Mouse (Mus musculus) gastrocnemius, postnatal 4 days (tissue): ENCODE results near the gene Olfr323. TPM values are rescaled to one million over a fixed set of nuclear protein-coding genes. Genes with fewer than 3 reads are reported as not detected.

Experiments used
- DNase-seq, 2 experiments: peaks; one replicate each; pipeline ENCODE4 v3.0.0; 2021 to 2022; ENCODE audit warnings: low spot score in 2 of 2, mixed read lengths in 2 of 2
- total RNA-seq, 2 experiments: library from RNA; stranded (reverse); gene quantifications; 2 replicates each; pipeline ENCODE4 v1.2.3; 2021

Gene Olfr323
- total RNA-seq, 2 experiments from 2014 or later: not detected

DNA sequence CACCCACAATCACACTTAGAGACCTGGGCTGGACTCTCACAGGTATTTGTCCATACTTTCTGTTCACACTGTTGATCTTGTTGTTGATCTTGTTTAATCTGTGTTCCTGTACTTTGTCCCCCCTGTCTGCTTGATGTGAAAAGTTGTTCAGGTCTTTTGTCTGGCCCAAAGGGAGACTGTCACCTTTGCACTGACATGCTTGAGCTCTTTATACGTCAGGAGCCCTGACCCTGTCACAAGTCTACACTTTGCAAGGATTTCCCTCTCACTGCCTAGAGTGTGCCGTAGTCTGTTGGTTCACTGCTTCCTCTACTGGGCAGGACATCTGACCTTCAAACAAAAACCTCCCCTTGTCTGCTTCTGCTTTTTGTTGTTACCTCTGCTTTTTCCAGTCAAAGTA, 25.6 kb downstream of the Olfr323 start:
- DNase-seq: no peak

DNA sequence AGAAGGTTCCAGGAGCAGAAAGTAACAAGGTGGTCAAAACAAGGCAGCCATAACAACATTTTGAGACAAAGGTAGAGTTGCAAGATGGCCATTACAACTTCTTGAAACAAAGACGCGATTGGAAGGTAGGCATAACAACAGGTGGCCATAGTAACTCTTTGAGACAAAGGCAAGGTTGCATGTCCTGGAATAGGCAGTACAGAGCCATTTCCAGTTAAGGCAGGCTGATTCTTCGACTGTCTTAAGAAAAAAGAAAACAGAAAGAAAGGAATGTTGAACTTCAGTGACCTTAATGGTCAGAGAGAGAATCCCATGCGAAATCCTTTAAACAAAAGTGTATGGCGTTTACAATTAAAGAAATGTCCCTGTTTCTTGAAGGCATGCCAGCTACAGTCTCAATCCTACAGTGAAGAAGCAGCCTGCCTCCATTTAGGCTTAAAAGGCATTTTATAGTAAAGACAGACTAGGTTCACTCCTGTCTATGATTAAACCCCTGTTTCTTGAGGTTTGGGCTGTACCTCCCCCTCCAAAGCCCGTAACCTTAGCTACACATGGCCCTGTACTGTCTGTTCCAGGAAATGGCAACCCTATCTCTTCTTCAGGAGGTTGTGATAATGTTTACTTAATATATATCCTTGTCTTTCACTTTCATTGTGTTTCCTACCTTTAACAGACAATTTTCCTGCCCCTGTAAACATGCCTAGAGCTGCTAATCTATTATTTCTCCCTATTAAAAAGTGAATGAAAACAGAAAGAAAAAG, 27.3 kb downstream of the Olfr323 start:
- DNase-seq: no peak

DNA sequence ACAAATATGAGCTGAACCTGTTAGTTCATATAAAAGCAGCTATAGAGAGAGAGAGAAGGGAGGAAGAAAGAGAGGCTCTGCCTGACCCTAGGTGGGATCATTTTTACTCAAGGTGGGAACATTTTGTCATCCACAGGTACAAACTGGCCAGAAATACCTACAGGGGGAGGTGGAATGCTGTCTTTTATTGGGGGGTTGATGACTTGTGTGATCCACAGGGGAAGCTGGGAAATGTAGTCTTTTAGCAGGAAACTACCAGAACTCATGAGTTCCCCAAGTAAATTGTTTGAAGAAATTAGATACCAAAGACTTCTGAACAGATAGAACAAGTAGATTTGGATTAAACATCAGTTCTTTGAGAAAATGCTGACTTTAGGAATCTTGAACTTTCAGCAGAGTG, 28.2 kb downstream of the Olfr323 start:
- no peak for DNase-seq

DNA sequence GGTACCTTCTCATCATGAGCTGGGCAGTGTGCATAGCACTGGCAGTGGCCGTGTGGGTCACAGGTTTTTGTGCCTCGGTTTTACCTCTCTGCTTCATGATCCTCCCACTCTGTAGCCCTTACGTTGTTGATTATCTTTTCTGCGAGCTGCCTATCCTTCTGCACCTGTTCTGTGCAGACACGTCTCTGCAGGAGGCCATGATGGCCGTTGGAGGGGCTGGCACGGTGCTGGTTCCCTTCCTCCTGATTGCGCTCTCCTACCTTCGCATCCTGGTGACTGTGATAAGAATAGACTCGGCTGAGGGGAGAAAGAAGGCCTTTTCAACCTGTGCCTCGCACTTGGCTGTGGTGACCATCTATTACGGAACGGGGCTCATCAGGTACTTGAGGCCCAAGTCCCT, 32.5 kb downstream of the Olfr323 start:
- DNase-seq: no peak

DNA sequence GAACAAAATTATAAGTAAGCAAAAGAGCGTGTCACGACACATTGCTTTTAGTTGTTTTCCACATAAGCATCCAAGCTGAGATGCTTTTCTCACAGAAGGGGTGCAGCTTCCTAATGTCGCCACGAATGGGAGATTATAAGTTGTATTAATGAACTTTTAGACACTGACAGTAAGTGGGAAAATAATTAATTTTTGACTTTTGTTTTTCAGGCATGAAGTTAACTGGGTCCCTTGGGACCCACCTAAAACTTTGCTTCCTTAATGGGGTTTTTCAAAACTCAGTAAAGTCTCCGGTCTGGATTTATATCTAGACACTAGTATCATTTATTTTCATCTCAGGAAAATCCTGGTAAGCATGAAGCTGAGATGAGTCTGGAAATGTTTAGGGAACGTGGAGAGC, 35.5 kb downstream of the Olfr323 start, which contains the start of gene Olfr324:
TSS of gene Olfr324 (plus strand) at position 301 of the 400 bp plus-strand sequence.
- DNase-seq: no peak

DNA sequence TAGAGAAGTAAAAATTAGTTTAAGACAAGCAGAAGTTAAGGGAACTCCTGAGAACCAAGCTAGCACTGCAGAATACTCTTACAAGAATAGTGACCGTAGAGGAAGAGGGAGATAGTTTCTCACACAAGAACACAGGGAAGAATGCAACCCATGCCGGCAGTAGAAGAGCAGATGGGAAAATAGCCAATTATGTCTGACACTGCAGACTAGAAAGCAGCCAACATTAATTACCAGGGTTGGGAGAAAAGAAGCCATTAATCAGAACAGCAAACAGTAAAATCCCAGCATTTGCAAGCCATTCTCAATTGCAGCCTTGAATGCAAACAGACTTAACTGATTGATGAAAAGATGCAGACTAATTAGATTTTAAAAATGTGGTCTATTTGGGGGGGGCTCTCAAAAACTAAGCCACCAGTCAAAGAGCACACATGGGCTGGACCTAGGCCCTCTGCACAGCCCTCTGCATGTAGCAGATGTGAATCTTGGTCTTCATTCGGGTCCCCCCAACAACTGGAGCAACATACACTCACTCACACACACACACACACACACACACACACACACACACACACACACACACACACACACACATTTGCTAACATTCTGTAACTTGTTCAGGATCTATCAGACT, 41.6 kb downstream of the Olfr323 start:
- DNase-seq: no peak

DNA sequence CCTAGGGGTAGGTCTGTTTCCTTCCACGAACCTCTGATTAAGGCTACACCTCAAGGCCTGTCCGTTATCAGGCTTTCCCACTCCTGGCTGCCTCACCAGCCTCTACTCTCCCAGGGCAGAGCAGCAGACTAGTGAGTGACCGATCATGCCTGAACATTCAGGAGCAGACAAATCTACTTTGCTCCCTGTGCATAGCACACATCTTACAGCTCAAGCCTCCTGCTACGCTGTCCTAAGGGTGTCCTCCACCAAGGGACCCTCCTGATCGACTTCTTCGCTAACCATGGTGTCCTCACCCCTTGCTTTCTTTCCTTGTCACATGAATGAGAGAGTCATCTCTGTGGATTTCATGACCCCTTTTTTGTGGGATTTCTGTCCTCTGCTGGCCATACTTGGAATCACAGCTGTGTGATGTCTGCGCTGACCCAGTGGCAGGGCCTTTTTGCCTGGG, 42.4 kb downstream of the Olfr323 start:
- DNase-seq: peak in 1 of 2 experiments; percentile 42

DNA sequence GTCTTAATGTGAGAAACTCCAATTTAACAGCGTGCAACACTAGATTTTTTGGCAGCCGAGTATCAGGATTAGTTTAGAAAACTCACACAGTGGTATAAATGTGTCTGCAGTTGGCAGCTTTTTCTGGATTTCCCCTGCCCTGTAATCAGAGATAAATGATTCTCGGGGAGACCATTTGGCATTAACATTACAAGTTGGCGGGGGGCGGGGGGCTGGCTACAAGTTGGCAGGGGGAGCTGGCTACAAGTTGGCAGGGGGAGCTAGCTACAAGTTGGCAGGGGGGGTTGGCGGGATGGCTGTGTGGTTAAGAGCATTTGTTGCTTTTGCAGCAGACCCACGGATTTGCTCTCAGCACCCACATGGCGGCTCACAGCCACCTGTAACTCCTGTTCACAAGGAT, 51.7 kb downstream of the Olfr323 start:
- DNase-seq: no peak

DNA sequence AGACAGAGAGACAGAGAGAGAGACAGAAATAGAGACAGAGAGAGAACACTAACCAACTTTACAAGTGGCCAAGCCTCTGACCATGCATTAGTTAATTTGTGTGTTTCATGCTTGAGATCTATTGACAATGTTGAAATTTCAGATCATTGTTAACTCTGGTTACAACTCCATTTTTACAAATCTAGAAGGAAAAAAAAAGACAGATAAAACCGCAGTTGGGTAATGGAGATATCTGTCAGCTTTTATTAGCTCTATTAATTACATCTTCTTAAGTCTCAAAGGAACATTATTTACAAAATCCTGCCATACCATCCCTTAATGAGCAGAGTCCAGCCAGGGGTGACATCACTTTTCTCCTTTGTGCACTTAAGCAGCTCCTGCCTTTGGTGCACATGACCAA, 52.9 kb downstream of the Olfr323 start, which contains the start of gene Olfr325:
TSS of gene Olfr325 (plus strand) at position 301 of the 400 bp plus-strand sequence.
- no peak for DNase-seq

Other genes starting within 250 kb of the Olfr323 start
- not detected for gene 1810065E05Rik, start 209.4 kb downstream of the Olfr323 start, total RNA-seq
- gene Gm12253, start 197.9 kb downstream of the Olfr323 start, total RNA-seq: not detected
- not detected for gene Lypd9, start 177.6 kb downstream of the Olfr323 start, total RNA-seq
- not detected for gene Olfr30, start 168.2 kb downstream of the Olfr323 start, total RNA-seq
- not detected for gene Olfr332, start 137.9 kb downstream of the Olfr323 start, total RNA-seq
- not detected for gene Olfr331, start 127.9 kb downstream of the Olfr323 start, total RNA-seq
- not detected for gene Olfr330, start 95.7 kb downstream of the Olfr323 start, total RNA-seq
- not detected for gene Olfr329-ps, start 84.1 kb downstream of the Olfr323 start, total RNA-seq
- not detected for gene Olfr328, start 74.9 kb downstream of the Olfr323 start, total RNA-seq
- gene Olfr224, start 59.9 kb downstream of the Olfr323 start, total RNA-seq: not detected
- gene Olfr325, start 52.8 kb downstream of the Olfr323 start, total RNA-seq: not detected
- gene Olfr324, start 35.4 kb downstream of the Olfr323 start, total RNA-seq: not detected
- gene 2210407C18Rik, start 14.4 kb downstream of the Olfr323 start, total RNA-seq: not detected
- gene Trim58, start 10.0 kb upstream of the Olfr323 start, total RNA-seq: under 1 TPM in 1 of 2 experiments, not detected in 1; 0.13 TPM
- gene Olfr322, start 28.3 kb upstream of the Olfr323 start, total RNA-seq: not detected
- gene Olfr320, start 50.6 kb upstream of the Olfr323 start, total RNA-seq: not detected
- gene Olfr319, start 68.7 kb upstream of the Olfr323 start, total RNA-seq: not detected
- gene Olfr318, start 93.5 kb upstream of the Olfr323 start, total RNA-seq: not detected
- not detected for gene Olfr317, start 108.7 kb upstream of the Olfr323 start, total RNA-seq
- gene Olfr316, start 122.2 kb upstream of the Olfr323 start, total RNA-seq: not detected
- gene Olfr315, start 142.7 kb upstream of the Olfr323 start, total RNA-seq: not detected
- not detected for gene Olfr314, start 152.5 kb upstream of the Olfr323 start, total RNA-seq
- under 1 TPM in 1 of 2 experiments, not detected in 1; 0.52 TPM for gene Fam183b, start 171.5 kb upstream of the Olfr323 start, total RNA-seq
- not detected for gene Olfr313, start 184.5 kb upstream of the Olfr323 start, total RNA-seq
- not detected for gene Olfr312, start 198.7 kb upstream of the Olfr323 start, total RNA-seq
- gene Olfr311, start 208.8 kb upstream of the Olfr323 start, total RNA-seq: not detected
- gene Gm12258, start 216.7 kb upstream of the Olfr323 start, total RNA-seq: 1 to 10 TPM; 3.7 to 4.5 TPM
- gene 2810021J22Rik, start 236.7 kb upstream of the Olfr323 start, total RNA-seq: 1 to 10 TPM; 3.2 to 3.6 TPM